Mouse (Mus musculus) liver, embryonic 14.5 days (tissue): ENCODE data around the gene Pacs2. TPM values are rescaled to one million over a fixed set of nuclear protein-coding genes. Genes with fewer than 3 reads are reported as not detected.
A peak's percentile ranks its signal among the peaks of the same experiment; 100 is the strongest.

Experiments
- ATAC-seq: fragments of 200-750 bp; cut with Nextera tagmentation; 2 replicates; pipeline ENCODE4 v1.8.0; 2017; ENCODE audit warnings: moderate number of reproducible peaks, mild to moderate bottlenecking, moderate library complexity; ENCODE audit not compliant: insufficient read depth
- DNase-seq, 3 experiments: peaks; one replicate each; pipeline ENCODE4 v3.0.0-alpha.2; 2012 to 2013; ENCODE audit warnings: low read depth in 3 of 3, low spot score in 3 of 3
- H3K27ac ChIP-seq: fragments of 300-500 bp; sonication (generic); 2 replicates; pipeline ENCODE4 v1.5.1; 2014; ENCODE audit warnings: moderate library complexity, mild to moderate bottlenecking, control low read depth, inconsistent platforms
- H3K27me3 ChIP-seq: fragments of 300-500 bp; sonication (generic); 2 replicates; pipeline ENCODE4 v1.6.1; 2014; ENCODE audit warnings: mild to moderate bottlenecking, low read length, moderate library complexity; ENCODE audit not compliant: control insufficient read depth, insufficient read depth
- H3K36me3 ChIP-seq: fragments of 300-500 bp; sonication (generic); replicated peaks from 2 replicates; pipeline ENCODE4 v1.6.1; 2014; ENCODE audit warnings: low read depth; ENCODE audit not compliant: control insufficient read depth, insufficient read depth
- H3K4me1 ChIP-seq, 2 experiments: fragments of 200-500 bp in 1 of 2; fragments of 300-500 bp in 1 of 2; sonication (generic) in 1 of 2; replicated peaks; 2 replicates each; pipeline ENCODE4 v1.6.1; 2012 to 2014; ENCODE audit warnings: antibody characterized with exemption in 1 of 2, inconsistent platforms in 1 of 2, low read length in 1 of 2; ENCODE audit not compliant: control insufficient read depth in 2 of 2, insufficient read depth in 2 of 2
- H3K4me2 ChIP-seq: fragments of 300-500 bp; sonication (generic); 2 replicates; pipeline ENCODE4 v1.6.1; 2014; ENCODE audit warnings: low read depth, mild to moderate bottlenecking, control low read depth, moderate library complexity
- H3K4me3 ChIP-seq, 2 experiments: fragments of 200-500 bp in 1 of 2; fragments of 300-500 bp in 1 of 2; sonication (generic) in 1 of 2; 2 replicates each; pipeline ENCODE4 v1.5.1; 2012 to 2014; ENCODE audit warnings: low read depth in 2 of 2, low read length in 2 of 2, mild to moderate bottlenecking in 2 of 2, control low read depth in 1 of 2, inconsistent platforms in 1 of 2, moderate library complexity in 1 of 2; ENCODE audit not compliant: insufficient read depth in 1 of 2
- H3K9ac ChIP-seq: fragments of 300-500 bp; sonication (generic); replicated peaks from 2 replicates; pipeline ENCODE4 v1.6.1; 2014; ENCODE audit warnings: mild to moderate bottlenecking, control low read depth, moderate library complexity
- H3K9me3 ChIP-seq: fragments of 300-500 bp; sonication (generic); 2 replicates; pipeline ENCODE4 v1.6.1; 2016; ENCODE audit warnings: low read length, mixed read lengths; ENCODE audit not compliant: control insufficient read depth
- CTCF ChIP-seq: IDR thresholded peaks from 2 replicates; pipeline ENCODE4 v1.5.1; 2016; ENCODE audit warnings: antibody characterized with exemption, low read depth, control low read depth
- EP300 ChIP-seq: IDR thresholded peaks from 2 replicates; pipeline ENCODE4 v1.6.1; 2016; ENCODE audit warnings: antibody characterized with exemption, low read depth
- WGBS: fragments of 180-500 bp; shearing (Covaris S2); extraction: QIAGEN DNeasy Blood & Tissue Kit; methylation state at CpG from one replicate; pipeline ENCODE4 v1.1.7; 2014; ENCODE audit not compliant: insufficient replicate concordance; 5-methylcytosine and 5-hydroxymethylcytosine counted together
- polyA plus RNA-seq, 2 experiments: library from polyadenylated mRNA; depleted of rRNA in 1 of 2; stranded (reverse) in 1 of 2; unstranded in 1 of 2; fragments of >200 nt; fragmentation: Nextera tagmentation in 1 of 2; extraction: Ambion mirVana in 1 of 2; gene quantifications; 2 replicates each; pipeline versions ENCODE4 v1.2.1 to v1.2.3; 2012 to 2014

The Pacs2 gene
- polyA plus RNA-seq, 2 experiments = 3.7 to 11.7 TPM

DNA sequence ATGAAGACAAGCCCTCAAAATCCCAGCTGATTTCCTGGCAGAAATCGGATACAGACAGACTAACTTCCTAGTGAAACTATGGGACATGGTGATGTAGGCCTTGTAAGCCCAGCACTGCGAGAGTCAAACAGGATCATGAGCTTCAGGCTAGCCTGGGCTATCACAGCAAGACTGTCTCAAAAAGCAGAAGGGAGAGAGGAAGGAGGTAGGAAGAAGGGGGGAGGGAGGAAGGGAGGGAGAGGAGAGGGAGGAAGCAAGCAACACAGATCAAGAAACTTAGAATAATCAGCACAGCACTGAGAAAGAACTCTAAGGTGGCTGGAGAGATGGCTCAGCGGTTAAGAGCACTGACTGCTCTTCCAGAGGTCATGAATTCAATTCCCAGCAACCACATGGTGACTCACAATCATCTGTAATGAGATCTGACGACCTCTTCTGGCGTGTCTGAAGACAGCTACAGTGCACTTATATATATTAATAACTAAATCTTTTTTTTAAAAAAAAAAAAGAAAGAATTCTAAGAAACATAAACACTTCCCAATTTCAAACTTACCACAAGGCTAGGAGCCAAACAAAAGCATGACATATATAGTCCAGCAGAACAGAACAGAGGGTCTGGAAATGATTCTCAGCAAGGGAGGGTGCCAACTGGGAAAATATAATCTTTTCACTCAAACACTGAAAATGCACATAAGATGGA is 23.5 kb upstream of the Pacs2 start:
- Histone ChIP-seq H3K27me3 (no peaks in the 10 kb centered on the region), H3K4me2 (no peak overlapping the region), H3K4me1 (peaks cover 0 to 2% of the 10 kb centered on the region in 2 experiments; a peak in 2 of 4 replicates), H3K9ac (no peak overlapping the region), H3K4me3 (no peak overlapping the region), H3K9me3 (no peaks in the 10 kb centered on the region), H3K27ac (no peak overlapping the region), H3K36me3 (peaks cover 19% of the 10 kb centered on the region)
- DNase-seq (no peak), ATAC-seq (no peak)
- TF ChIP-seq CTCF (no peak), EP300 (no peak)
- 70% methylated on average over 5 of the region's 5 CpGs for WGBS

DNA sequence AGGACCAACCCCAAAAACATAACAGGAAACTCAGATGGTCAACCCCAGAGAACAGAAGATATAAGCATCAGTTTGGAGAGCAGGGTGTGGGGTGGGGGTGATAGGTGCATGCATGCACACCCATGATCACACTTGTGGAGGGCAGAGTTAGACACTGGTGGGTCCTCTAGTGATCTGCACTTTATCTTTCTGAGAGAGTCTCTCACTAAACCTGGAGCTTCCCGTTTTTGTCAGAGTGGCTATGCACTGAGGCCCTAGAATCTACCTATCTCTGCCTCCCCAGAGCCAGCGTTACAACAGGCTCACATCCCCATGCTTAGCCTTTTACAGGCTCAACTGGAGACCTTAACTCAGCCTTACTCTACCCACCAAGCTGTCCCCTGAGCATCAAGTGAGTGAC is 22.9 kb upstream of the Pacs2 start:
- ATAC-seq (no peak), DNase-seq (no peak)
- H3K9me3 ChIP-seq = no peaks in the 10 kb centered on the region
- no peak overlapping the region for H3K27ac ChIP-seq
- TF ChIP-seq EP300 = no peak
- WGBS = 13% methylated on average over 2 of the region's 2 CpGs
- no peak overlapping the region for H3K9ac ChIP-seq
- peaks cover 15% of the 10 kb centered on the region for H3K36me3 ChIP-seq
- no peak overlapping the region for H3K4me2 ChIP-seq
- H3K27me3 ChIP-seq = no peaks in the 10 kb centered on the region
- peaks cover 0 to 2% of the 10 kb centered on the region in 2 experiments; a peak in 2 of 4 replicates for H3K4me1 ChIP-seq
- H3K4me3 ChIP-seq = no peak overlapping the region

DNA sequence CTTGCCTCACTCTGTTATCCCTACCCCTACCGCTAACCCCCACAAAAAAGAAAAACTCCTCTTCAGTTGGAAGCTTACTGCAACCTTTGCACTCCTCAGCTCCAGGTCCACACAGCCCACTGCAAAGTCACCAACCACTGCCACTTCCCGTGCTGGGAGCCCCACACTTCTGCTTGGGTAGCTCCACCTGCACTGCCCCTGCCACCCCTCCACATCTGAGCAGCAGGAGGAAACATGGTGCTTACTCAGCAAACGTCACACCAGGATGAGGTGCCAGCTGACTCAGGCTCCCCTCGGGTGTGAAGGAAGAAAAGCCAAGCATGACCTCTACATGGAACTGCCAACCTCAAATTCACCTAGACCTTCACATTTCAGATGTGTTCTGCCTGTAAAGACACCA is 20.2 kb upstream of the Pacs2 start:
- H3K4me2 ChIP-seq = no peak overlapping the region
- no peak overlapping the region for H3K9ac ChIP-seq
- no peaks in the 10 kb centered on the region for H3K9me3 ChIP-seq
- no peak for TF ChIP-seq CTCF
- no peaks in the 10 kb centered on the region for H3K27me3 ChIP-seq
- H3K4me1 ChIP-seq = peaks cover 7 to 12% of the 10 kb centered on the region in 2 experiments
- H3K27ac ChIP-seq = no peak overlapping the region
- 53% methylated on average over 4 of the region's 4 CpGs for WGBS
- no peak overlapping the region for H3K4me3 ChIP-seq
- no peak for DNase-seq
- no peak for ATAC-seq
- peaks cover 5% of the 10 kb centered on the region for H3K36me3 ChIP-seq

DNA sequence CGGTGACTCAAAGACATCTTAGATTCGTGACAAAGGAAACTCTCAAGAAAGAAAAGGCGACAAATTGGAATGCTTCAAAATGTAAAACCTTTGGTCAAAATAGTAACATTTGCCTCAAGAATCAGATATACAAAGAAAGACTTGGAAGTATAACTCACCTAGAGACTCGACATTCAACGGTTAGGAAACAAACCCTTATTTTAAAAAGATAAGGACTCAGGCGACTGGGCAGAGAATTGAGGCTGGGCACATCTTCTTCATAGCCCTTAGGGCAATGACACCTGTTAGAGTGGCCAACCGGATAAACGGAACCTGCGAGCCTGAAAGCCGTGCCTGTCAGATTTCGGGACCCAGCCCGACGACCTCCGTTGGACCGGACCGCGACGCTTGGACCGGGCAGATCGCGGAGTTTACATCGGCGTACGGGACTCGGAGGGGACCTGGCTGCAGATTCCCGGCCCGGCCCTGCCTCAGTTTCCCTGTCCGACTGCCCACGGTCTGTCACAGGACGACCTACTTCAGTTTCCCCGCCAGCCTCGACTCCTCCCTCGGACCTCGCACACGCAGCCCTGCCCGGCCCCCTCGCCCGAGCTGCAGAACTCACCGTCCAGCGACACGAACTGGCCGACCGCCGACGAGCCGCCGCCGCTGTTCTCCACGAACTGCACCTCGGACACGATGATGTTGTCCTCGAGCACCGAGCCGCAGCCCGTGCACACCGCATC is 14.6 kb upstream of the Pacs2 start:
- Histone ChIP-seq H3K36me3 (no peaks in the 10 kb centered on the region; the same call in 1 of the 2 replicates), H3K4me2 (peak overlapping the region; percentile 96), H3K4me3 (peak overlapping the region; percentile 76 to 78), H3K4me1 (peaks cover 14 to 17% of the 10 kb centered on the region in 2 experiments), H3K27me3 (no peaks in the 10 kb centered on the region), H3K27ac (peak overlapping the region; percentile 89), H3K9me3 (no peaks in the 10 kb centered on the region), H3K9ac (peak overlapping the region; percentile 83)
- DNase-seq (no peak), ATAC-seq (no peak)
- TF ChIP-seq CTCF (no peak; the same call in 1 of the 2 replicates), EP300 (no peak)
- WGBS = under 1% methylated on average over 56 of the region's 56 CpGs

DNA sequence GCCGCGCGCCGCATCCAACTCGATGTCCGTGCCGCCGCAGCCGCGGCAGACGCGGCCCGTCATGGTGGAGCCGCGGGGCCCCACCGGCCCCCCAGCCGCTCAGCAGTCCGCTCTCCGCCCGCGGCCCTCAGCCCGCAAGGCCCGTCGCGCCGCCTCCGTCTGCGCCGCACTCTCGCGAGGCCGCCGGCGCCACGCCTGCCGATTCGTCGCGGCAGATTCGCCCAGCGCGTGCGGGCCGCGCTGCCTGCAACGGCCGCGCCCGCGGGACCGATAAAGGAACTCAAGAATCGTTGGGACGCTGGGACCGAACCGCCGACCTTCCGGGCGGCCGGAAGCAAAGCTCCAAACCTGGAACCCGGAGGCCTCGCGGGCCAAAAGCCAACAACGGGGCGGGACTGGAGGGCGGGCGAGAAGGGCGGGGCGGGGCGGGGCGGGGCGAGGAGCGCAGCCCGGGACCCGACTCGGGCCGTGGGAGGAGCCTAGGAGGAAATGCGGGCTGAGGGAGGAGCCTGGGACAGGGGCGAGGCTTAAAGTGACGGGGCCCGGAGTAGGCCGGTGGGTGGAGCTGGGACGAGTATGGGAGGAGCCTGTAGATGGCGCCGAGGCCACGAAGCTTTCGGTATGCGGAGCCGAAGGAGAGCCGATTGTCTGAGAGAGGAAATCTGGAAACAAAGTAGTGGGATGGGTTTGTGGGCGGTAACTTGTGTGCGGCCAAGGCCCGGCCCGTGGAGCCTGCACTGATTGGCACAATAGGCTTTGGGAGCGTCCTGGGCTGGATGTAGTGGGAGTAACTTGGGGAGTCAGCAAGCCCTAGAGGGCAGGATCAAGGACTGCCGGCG is 13.8 kb upstream of the Pacs2 start, which contains the start of gene Brf1:
Gene Brf1 (minus strand): TSS at position 411 of the 839 bp plus-strand sequence.
- Histone ChIP-seq H3K36me3 (no peaks in the 10 kb centered on the region; the same call in 1 of the 2 replicates), H3K4me3 (peak within 1 kb of the TSS; percentile 76 to 78), H3K4me2 (peak within 1 kb of the TSS; percentile 96), H3K27me3 (no peaks in the 10 kb centered on the region), H3K9ac (peak within 1 kb of the TSS; percentile 83), H3K27ac (peak within 1 kb of the TSS; percentile 89), H3K9me3 (no peaks in the 10 kb centered on the region), H3K4me1 (peaks cover 14 to 17% of the 10 kb centered on the region in 2 experiments)
- WGBS = under 1% methylated on average over 95 of the region's 96 CpGs
- peak; percentile 92 to 95 (median 93) for DNase-seq
- peak; percentile 16; the same call in 1 of the 2 replicates for TF ChIP-seq CTCF
- no peak for TF ChIP-seq EP300
- ATAC-seq = peak; percentile 92
